Mouse (Mus musculus): ENCODE measurements around the gene Gm20388. TPM values are rescaled to one million over a fixed set of nuclear protein-coding genes. Genes with fewer than 3 reads are reported as not detected.

The Gm20388 gene
- polyA plus RNA-seq, 1 experiment from 2014 or later: 1.4 TPM

DNA sequence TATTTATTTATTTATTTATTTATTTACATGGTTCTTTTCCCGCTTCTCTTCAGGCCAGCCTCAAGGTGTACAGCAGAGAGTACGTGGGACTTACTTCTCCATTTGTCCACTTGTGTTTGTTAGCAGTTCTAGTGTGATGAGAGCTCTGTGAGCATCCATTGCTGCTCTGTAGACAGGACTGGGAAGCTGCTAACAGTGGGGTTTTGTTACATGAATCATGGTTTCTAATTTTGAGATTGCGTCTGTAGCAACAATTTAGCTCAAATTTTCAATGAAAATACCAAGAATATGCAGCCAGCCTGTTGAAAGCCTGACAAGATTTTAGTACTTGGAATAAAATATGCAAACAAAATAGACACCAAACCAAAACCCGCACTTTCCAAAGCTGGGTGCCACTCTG is 14.8 kb downstream of the Gm20388 start:
- no peak overlapping the region for H3K27ac ChIP-seq (ENCODE audit: low read length)
- H3K36me3 ChIP-seq (ENCODE audit: control insufficient read depth, insufficient read depth): no peaks in the 10 kb centered on the region
- H3K9ac ChIP-seq (ENCODE audit: low read depth, low read length): no peak overlapping the region
- 85% methylated on average over 4 of the region's 4 CpGs for WGBS (ENCODE audit: insufficient replicate concordance)
- H3K27me3 ChIP-seq (ENCODE audit: control insufficient read depth, insufficient read depth, low read depth, low read length): no peaks in the 10 kb centered on the region
- no peaks in the 10 kb centered on the region for H3K9me3 ChIP-seq (replicated peaks; ENCODE audit: control insufficient read depth, low read length)
- no peak overlapping the region for H3K4me2 ChIP-seq (ENCODE audit: low read depth, low read length)
- peaks cover 40% of the 10 kb centered on the region for H3K4me1 ChIP-seq (ENCODE audit: control insufficient read depth, low read depth, low read length)
- no peak for ATAC-seq (ENCODE audit: low read depth)
- H3K4me3 ChIP-seq (ENCODE audit: low read depth, low read length): no peak overlapping the region

- Histone ChIP-seq H3K9ac (ENCODE audit: low read depth, low read length) (no peak overlapping the region), H3K36me3 (ENCODE audit: control insufficient read depth, insufficient read depth) (no peaks in the 10 kb centered on the region), H3K27me3 (ENCODE audit: control insufficient read depth, insufficient read depth, low read depth, low read length) (no peaks in the 10 kb centered on the region), H3K4me1 (ENCODE audit: control insufficient read depth, low read depth, low read length) (peaks cover 30% of the 10 kb centered on the region), H3K4me2 (ENCODE audit: low read depth, low read length) (no peak overlapping the region), H3K27ac (ENCODE audit: low read length) (no peak overlapping the region), H3K9me3 (replicated peaks; ENCODE audit: control insufficient read depth, low read length) (no peaks in the 10 kb centered on the region), H3K4me3 (ENCODE audit: low read depth, low read length) (no peak overlapping the region)
- ATAC-seq (ENCODE audit: low read depth): peak; percentile 25; the same call in 1 of the 2 replicates
- WGBS (ENCODE audit: insufficient replicate concordance): 23% methylated on average over 2 of the region's 2 CpGs
These were observed 15.8 kb downstream of the Gm20388 start for GRCm38 (mm10) chr8:119926474-119926873.

- Histone ChIP-seq H3K4me1 (ENCODE audit: control insufficient read depth, low read depth, low read length) (peaks cover 29% of the 10 kb centered on the region), H3K9ac (ENCODE audit: low read depth, low read length) (no peak overlapping the region), H3K9me3 (replicated peaks; ENCODE audit: control insufficient read depth, low read length) (no peaks in the 10 kb centered on the region), H3K27ac (ENCODE audit: low read length) (no peak overlapping the region), H3K27me3 (ENCODE audit: control insufficient read depth, insufficient read depth, low read depth, low read length) (no peaks in the 10 kb centered on the region), H3K4me3 (ENCODE audit: low read depth, low read length) (no peak overlapping the region), H3K4me2 (ENCODE audit: low read depth, low read length) (no peak overlapping the region), H3K36me3 (ENCODE audit: control insufficient read depth, insufficient read depth) (peaks cover 4% of the 10 kb centered on the region)
- 47% methylated on average over 6 of the region's 6 CpGs for WGBS (ENCODE audit: insufficient replicate concordance)
- peak; percentile 74 for ATAC-seq (ENCODE audit: low read depth)
These were observed 16.9 kb downstream of the Gm20388 start for GRCm38 (mm10) chr8:119927422-119928092.

- Histone ChIP-seq H3K36me3 (ENCODE audit: control insufficient read depth, insufficient read depth) (peaks cover 13% of the 10 kb centered on the region), H3K9ac (ENCODE audit: low read depth, low read length) (no peak overlapping the region), H3K27ac (ENCODE audit: low read length) (no peak overlapping the region), H3K27me3 (ENCODE audit: control insufficient read depth, insufficient read depth, low read depth, low read length) (no peaks in the 10 kb centered on the region), H3K4me2 (ENCODE audit: low read depth, low read length) (no peak overlapping the region), H3K4me3 (ENCODE audit: low read depth, low read length) (no peak overlapping the region), H3K4me1 (ENCODE audit: control insufficient read depth, low read depth, low read length) (peaks cover 14% of the 10 kb centered on the region), H3K9me3 (replicated peaks; ENCODE audit: control insufficient read depth, low read length) (no peaks in the 10 kb centered on the region)
- ATAC-seq (ENCODE audit: low read depth): no peak
- WGBS (ENCODE audit: insufficient replicate concordance): 75% methylated on average over 4 of the region's 4 CpGs
These were observed 20.7 kb downstream of the Gm20388 start for GRCm38 (mm10) chr8:119931317-119931716.

DNA sequence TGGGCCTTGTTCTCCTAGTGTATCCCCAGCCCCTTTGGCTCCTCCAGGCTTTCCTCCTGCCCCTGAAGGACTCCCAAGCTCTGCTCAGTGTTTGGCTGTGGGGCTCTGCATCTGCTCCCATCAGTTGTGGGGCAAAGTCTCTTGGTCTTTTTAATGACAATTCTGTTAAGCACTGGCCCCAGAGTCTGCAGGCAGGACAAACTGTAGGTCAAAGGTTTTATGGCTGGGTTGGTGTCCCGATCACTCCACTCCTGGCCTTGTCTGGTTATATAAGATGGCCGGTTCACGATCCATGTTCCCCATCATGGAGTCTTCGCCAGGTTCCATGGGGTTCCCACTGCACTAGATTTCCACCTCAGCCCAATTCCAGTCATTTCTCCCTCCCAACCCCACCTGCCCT is 23.0 kb downstream of the Gm20388 start:
- no peak overlapping the region for H3K4me2 ChIP-seq (ENCODE audit: low read depth, low read length)
- no peaks in the 10 kb centered on the region for H3K9me3 ChIP-seq (replicated peaks; ENCODE audit: control insufficient read depth, low read length)
- no peaks in the 10 kb centered on the region for H3K27me3 ChIP-seq (ENCODE audit: control insufficient read depth, insufficient read depth, low read depth, low read length)
- WGBS (ENCODE audit: insufficient replicate concordance): 88% methylated on average over 4 of the region's 4 CpGs
- H3K9ac ChIP-seq (ENCODE audit: low read depth, low read length): no peak overlapping the region
- peaks cover 31% of the 10 kb centered on the region for H3K36me3 ChIP-seq (ENCODE audit: control insufficient read depth, insufficient read depth)
- no peak overlapping the region for H3K27ac ChIP-seq (ENCODE audit: low read length)
- no peak for ATAC-seq (ENCODE audit: low read depth)
- H3K4me3 ChIP-seq (ENCODE audit: low read depth, low read length): no peak overlapping the region
- H3K4me1 ChIP-seq (ENCODE audit: control insufficient read depth, low read depth, low read length): peaks cover 5% of the 10 kb centered on the region

- WGBS (ENCODE audit: insufficient replicate concordance): 63% methylated on average over 6 of the region's 6 CpGs
- Histone ChIP-seq H3K9me3 (replicated peaks; ENCODE audit: control insufficient read depth, low read length) (no peaks in the 10 kb centered on the region), H3K27me3 (ENCODE audit: control insufficient read depth, insufficient read depth, low read depth, low read length) (no peaks in the 10 kb centered on the region), H3K4me2 (ENCODE audit: low read depth, low read length) (no peak overlapping the region), H3K4me3 (ENCODE audit: low read depth, low read length) (no peak overlapping the region), H3K9ac (ENCODE audit: low read depth, low read length) (no peak overlapping the region), H3K36me3 (ENCODE audit: control insufficient read depth, insufficient read depth) (peaks cover 31% of the 10 kb centered on the region), H3K27ac (ENCODE audit: low read length) (no peak overlapping the region), H3K4me1 (ENCODE audit: control insufficient read depth, low read depth, low read length) (peaks cover 5% of the 10 kb centered on the region)
- no peak for ATAC-seq (ENCODE audit: low read depth)
These were observed 24.9 kb downstream of the Gm20388 start for GRCm38 (mm10) chr8:119935541-119935940.

DNA sequence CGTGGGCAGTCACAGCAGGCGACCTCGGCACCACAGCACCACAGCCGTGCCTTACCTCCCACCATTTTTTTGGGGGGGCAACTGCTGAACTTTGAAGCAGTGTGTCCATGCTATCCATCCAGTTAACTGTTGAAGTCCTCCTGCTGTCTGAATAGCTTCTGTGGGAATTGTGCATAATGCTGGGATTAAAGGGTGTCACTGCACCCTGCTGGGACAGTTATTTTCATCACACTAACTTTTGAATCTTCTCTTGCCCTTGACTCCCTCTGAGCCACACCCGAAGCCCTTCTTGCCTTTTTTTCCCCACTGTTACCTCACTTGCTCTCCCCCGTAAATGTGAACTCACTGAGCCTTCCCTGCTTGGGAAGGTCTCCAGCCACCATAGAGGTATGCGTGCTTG is 27.8 kb downstream of the Gm20388 start:
- H3K9ac ChIP-seq (ENCODE audit: low read depth, low read length): no peak overlapping the region
- H3K9me3 ChIP-seq (replicated peaks; ENCODE audit: control insufficient read depth, low read length): no peaks in the 10 kb centered on the region
- no peak overlapping the region for H3K27ac ChIP-seq (ENCODE audit: low read length)
- H3K4me2 ChIP-seq (ENCODE audit: low read depth, low read length): no peak overlapping the region
- ATAC-seq (ENCODE audit: low read depth): no peak
- H3K4me1 ChIP-seq (ENCODE audit: control insufficient read depth, low read depth, low read length): peaks cover 5% of the 10 kb centered on the region
- peaks cover 46% of the 10 kb centered on the region for H3K36me3 ChIP-seq (ENCODE audit: control insufficient read depth, insufficient read depth)
- no peak overlapping the region for H3K4me3 ChIP-seq (ENCODE audit: low read depth, low read length)
- H3K27me3 ChIP-seq (ENCODE audit: control insufficient read depth, insufficient read depth, low read depth, low read length): no peaks in the 10 kb centered on the region
- WGBS (ENCODE audit: insufficient replicate concordance): 80% methylated on average over 7 of the region's 7 CpGs

DNA sequence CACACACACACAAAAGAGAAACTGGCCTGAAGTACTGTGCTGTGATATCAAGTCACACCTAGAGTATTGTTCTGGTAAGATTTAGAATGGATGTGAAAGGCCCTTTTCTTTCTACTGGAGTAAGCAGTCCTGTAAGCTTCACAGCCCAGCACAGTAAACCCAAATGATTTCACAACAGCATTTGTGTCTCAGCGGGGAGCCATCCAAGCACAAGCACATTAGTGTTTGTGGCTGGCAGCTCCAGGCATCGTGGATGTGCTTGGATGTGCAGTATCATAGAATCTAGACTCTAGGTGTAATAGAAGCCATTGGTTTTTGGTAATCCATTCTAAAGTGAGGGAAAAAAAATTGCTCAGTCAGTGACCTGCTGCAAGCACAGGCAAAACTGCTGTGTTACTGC is 28.7 kb downstream of the Gm20388 start:
- no peak for ATAC-seq (ENCODE audit: low read depth)
- Histone ChIP-seq H3K9me3 (replicated peaks; ENCODE audit: control insufficient read depth, low read length) (no peaks in the 10 kb centered on the region), H3K4me3 (ENCODE audit: low read depth, low read length) (no peak overlapping the region), H3K4me1 (ENCODE audit: control insufficient read depth, low read depth, low read length) (peaks cover 5% of the 10 kb centered on the region), H3K27ac (ENCODE audit: low read length) (no peak overlapping the region), H3K36me3 (ENCODE audit: control insufficient read depth, insufficient read depth) (peaks cover 49% of the 10 kb centered on the region), H3K27me3 (ENCODE audit: control insufficient read depth, insufficient read depth, low read depth, low read length) (no peaks in the 10 kb centered on the region), H3K4me2 (ENCODE audit: low read depth, low read length) (no peak overlapping the region), H3K9ac (ENCODE audit: low read depth, low read length) (no peak overlapping the region)
- 80% methylated on average over 2 of the region's 2 CpGs for WGBS (ENCODE audit: insufficient replicate concordance)

GRCm38 (mm10) chr8:119941471-119941870 is 30.8 kb downstream of the Gm20388 start:
- WGBS (ENCODE audit: insufficient replicate concordance): 94% methylated on average over 18 of the region's 18 CpGs
- H3K27me3 ChIP-seq (ENCODE audit: control insufficient read depth, insufficient read depth, low read depth, low read length): no peaks in the 10 kb centered on the region
- no peak overlapping the region for H3K9ac ChIP-seq (ENCODE audit: low read depth, low read length)
- no peak overlapping the region for H3K4me3 ChIP-seq (ENCODE audit: low read depth, low read length)
- H3K9me3 ChIP-seq (replicated peaks; ENCODE audit: control insufficient read depth, low read length): no peaks in the 10 kb centered on the region
- no peak overlapping the region for H3K27ac ChIP-seq (ENCODE audit: low read length)
- H3K4me1 ChIP-seq (ENCODE audit: control insufficient read depth, low read depth, low read length): peaks cover 3% of the 10 kb centered on the region
- no peak overlapping the region for H3K4me2 ChIP-seq (ENCODE audit: low read depth, low read length)
- H3K36me3 ChIP-seq (ENCODE audit: control insufficient read depth, insufficient read depth): peaks cover 43% of the 10 kb centered on the region
- no peak for ATAC-seq (ENCODE audit: low read depth)

All from liver, embryonic 16.5 days (tissue).